Mouse (Mus musculus): ENCODE measurements around the gene Axdnd1.

GRCm38 (mm10) chr1:156345633-156346032, 75.3 kb downstream of the Axdnd1 start:
- TF ChIP-seq TCF12 (IDR thresholded peaks at IDR 0.05; ENCODE audit: insufficient read depth, poor library complexity, severe bottlenecking) (no peak), POLR2A (IDR thresholded peaks at IDR 0.05; ENCODE audit: insufficient read length, low read depth) (no peak), CEBPB (IDR thresholded peaks at IDR 0.05; ENCODE audit: insufficient read depth, poor library complexity, severe bottlenecking) (no peak), USF1 (IDR thresholded peaks at IDR 0.05; ENCODE audit: low read depth) (no peak), E2F4 (IDR thresholded peaks at IDR 0.05; ENCODE audit: insufficient read depth) (no peak), TCF3 (IDR thresholded peaks at IDR 0.05; ENCODE audit: insufficient read length, low read depth) (no peak), REST (IDR thresholded peaks at IDR 0.05; ENCODE audit: insufficient read depth, insufficient read length) (no peak)

All from myocyte (in vitro differentiated cells).